Mouse (Mus musculus): ENCODE data around the gene Golgb1.

GRCm38 (mm10) chr16:36944895-36945424 is 70.0 kb downstream of the Golgb1 start:
- TF ChIP-seq CTCF (conservative IDR thresholded peaks at IDR 0.05; ENCODE audit: insufficient read depth, insufficient read length, low read depth, low read length) (no peak; the same call in 1 of the 2 replicates), POLR2A (IDR thresholded peaks at IDR 0.05; ENCODE audit: low read depth, low read length) (no peak)

Data from kidney, adult 2 months (tissue).